Mouse (Mus musculus) c-Kit-negative CD71-positive TER-119-positive erythroid progenitor cells, embryonic 14.5 days (primary cell): ENCODE data around the gene Hoxb8.

Experiments
- DNase-seq: peaks from one replicate; pipeline ENCODE4 v3.0.0-alpha.2; 2013; ENCODE audit warnings: low read depth, low spot score

Gene Hoxb8

GRCm38 (mm10) chr11:96298895-96299667, 17.4 kb downstream of the Hoxb8 start:
- DNase-seq: no peak

GRCm38 (mm10) chr11:96299781-96300180, 18.1 kb downstream of the Hoxb8 start:
- DNase-seq: no peak

- no peak for DNase-seq
These were observed 18.8 kb downstream of the Hoxb8 start for GRCm38 (mm10) chr11:96300354-96301063.

GRCm38 (mm10) chr11:96301064-96301431, 19.3 kb downstream of the Hoxb8 start:
- DNase-seq: no peak

- no peak for DNase-seq
These were observed 20.1 kb downstream of the Hoxb8 start for GRCm38 (mm10) chr11:96301837-96302236.

- no peak for DNase-seq
These were observed 20.9 kb downstream of the Hoxb8 start for GRCm38 (mm10) chr11:96302381-96303150.

GRCm38 (mm10) chr11:96303151-96304099, 21.7 kb downstream of the Hoxb8 start, which contains the start of gene Hoxb5:
Gene Hoxb5, plus strand, starts transcription at chr11:96303336.
- no peak for DNase-seq

- DNase-seq: no peak
These were observed 22.9 kb downstream of the Hoxb8 start for GRCm38 (mm10) chr11:96304381-96305195.

- no peak for DNase-seq
These were observed 23.9 kb downstream of the Hoxb8 start for GRCm38 (mm10) chr11:96305505-96306182.

- no peak for DNase-seq
These were observed 24.6 kb downstream of the Hoxb8 start for GRCm38 (mm10) chr11:96306183-96306907.

- DNase-seq: no peak
These were observed 25.2 kb downstream of the Hoxb8 start for GRCm38 (mm10) chr11:96306908-96307269.

GRCm38 (mm10) chr11:96308763-96309162, 27.1 kb downstream of the Hoxb8 start:
- DNase-seq: no peak

GRCm38 (mm10) chr11:96309288-96309687, 27.6 kb downstream of the Hoxb8 start:
- DNase-seq: no peak

GRCm38 (mm10) chr11:96310183-96310938, 28.7 kb downstream of the Hoxb8 start:
- DNase-seq: no peak

- no peak for DNase-seq
These were observed 29.4 kb downstream of the Hoxb8 start for GRCm38 (mm10) chr11:96311097-96311496.

GRCm38 (mm10) chr11:96311520-96312417, 30.1 kb downstream of the Hoxb8 start:
- DNase-seq: no peak

GRCm38 (mm10) chr11:96313134-96313533, 31.4 kb downstream of the Hoxb8 start:
- no peak for DNase-seq
